Mouse (Mus musculus) hindbrain, embryonic 14.5 days (tissue): ENCODE data around the gene Gm21750. TPM values are rescaled to one million over a fixed set of nuclear protein-coding genes. Genes with fewer than 3 reads are reported as not detected.

Experiments used
- ATAC-seq: fragments of 200-750 bp; cut with Nextera tagmentation; 2 replicates; pipeline ENCODE4 v1.8.0; 2017; ENCODE audit warnings: moderate number of reproducible peaks, mild to moderate bottlenecking, moderate TSS enrichment, moderate library complexity; ENCODE audit not compliant: low FRiP score
- DNase-seq: peaks from one replicate; pipeline ENCODE4 v3.0.0-alpha.2; 2015; ENCODE audit warnings: low spot score
- H3K27ac ChIP-seq: fragments of 300-500 bp; sonication (generic); 2 replicates; pipeline ENCODE4 v1.5.1; 2014; ENCODE audit warnings: mild to moderate bottlenecking, moderate library complexity
- H3K27me3 ChIP-seq: fragments of 300-500 bp; sonication (generic); 2 replicates; pipeline ENCODE4 v1.6.1; 2014; ENCODE audit warnings: mild to moderate bottlenecking, low read length, mixed read lengths; ENCODE audit not compliant: control insufficient read depth, insufficient read depth
- H3K36me3 ChIP-seq: fragments of 300-500 bp; sonication (generic); replicated peaks from 2 replicates; pipeline ENCODE4 v1.6.1; 2014; ENCODE audit not compliant: control insufficient read depth, insufficient read depth
- H3K4me1 ChIP-seq: fragments of 300-500 bp; sonication (generic); replicated peaks from 2 replicates; pipeline ENCODE4 v1.6.1; 2014; ENCODE audit warnings: antibody characterized with exemption, low read length, mixed read lengths; ENCODE audit not compliant: control insufficient read depth, insufficient read depth
- H3K4me2 ChIP-seq: fragments of 300-500 bp; sonication (generic); replicated peaks from 2 replicates; pipeline ENCODE4 v1.6.1; 2014; ENCODE audit warnings: mild to moderate bottlenecking, moderate library complexity
- H3K4me3 ChIP-seq: fragments of 300-500 bp; sonication (generic); replicated peaks from 2 replicates; pipeline ENCODE4 v1.5.1; 2014; ENCODE audit warnings: mild to moderate bottlenecking, low read length
- H3K9ac ChIP-seq: fragments of 300-500 bp; sonication (generic); 2 replicates; pipeline ENCODE4 v1.6.1; 2014
- H3K9me3 ChIP-seq: fragments of 300-500 bp; sonication (generic); 2 replicates; pipeline ENCODE4 v1.6.1; 2016; ENCODE audit warnings: low read length; ENCODE audit not compliant: control insufficient read depth
- WGBS: fragments of 180-500 bp; shearing (Covaris S2); extraction: QIAGEN DNeasy Blood & Tissue Kit; methylation state at CpG from one replicate; pipeline ENCODE4 v1.1.7; 2014; 5-methylcytosine and 5-hydroxymethylcytosine counted together
- polyA plus RNA-seq: library from polyadenylated mRNA; unstranded; fragments of >200 nt; fragmentation: Nextera tagmentation; extraction: Ambion mirVana; gene quantifications from 2 replicates; pipeline ENCODE4 v1.2.1, GENCODE M21; 2014

Gm21750 gene
- polyA plus RNA-seq, 1 experiment from 2014 or later: not detected

GRCm38 (mm10) chr14:73650179-73650578 lies 10.8 kb upstream of the Gm21750 start:
- DNase-seq: no peak
- Histone ChIP-seq H3K4me1 (no peaks in the 10 kb centered on the region), H3K36me3 (no peaks in the 10 kb centered on the region), H3K27ac (no peak overlapping the region), H3K9me3 (no peaks in the 10 kb centered on the region), H3K27me3 (no peaks in the 10 kb centered on the region), H3K4me2 (no peak overlapping the region), H3K9ac (no peak overlapping the region), H3K4me3 (no peak overlapping the region)
- no peak for ATAC-seq
- WGBS: 88% methylated on average over 4 of the region's 4 CpGs

GRCm38 (mm10) chr14:73670091-73670490 lies 9.1 kb downstream of the Gm21750 start:
- WGBS: 76% methylated on average over 2 of the region's 2 CpGs

GRCm38 (mm10) chr14:73687726-73688125 lies 26.7 kb downstream of the Gm21750 start:
- no peak overlapping the region for H3K4me2 ChIP-seq
- WGBS: 80% methylated on average over 4 of the region's 4 CpGs

More at GRCm38 (mm10) chr14:73670091-73670490, 9.1 kb downstream of the Gm21750 start:
- DNase-seq (no peak), ATAC-seq (no peak)
- Histone ChIP-seq H3K27ac (no peak overlapping the region), H3K9ac (no peak overlapping the region), H3K27me3 (no peaks in the 10 kb centered on the region), H3K4me1 (no peaks in the 10 kb centered on the region), H3K9me3 (no peaks in the 10 kb centered on the region), H3K36me3 (no peaks in the 10 kb centered on the region), H3K4me3 (no peak overlapping the region), H3K4me2 (no peak overlapping the region)

GRCm38 (mm10) chr14:73688427-73688826 lies 27.4 kb downstream of the Gm21750 start:
- H3K9me3 ChIP-seq: peaks cover 11% of the 10 kb centered on the region
- ATAC-seq: no peak
- no peaks in the 10 kb centered on the region for H3K4me1 ChIP-seq
- no peak overlapping the region for H3K9ac ChIP-seq
- DNase-seq: no peak
- H3K4me2 ChIP-seq: no peak overlapping the region
- no peaks in the 10 kb centered on the region for H3K36me3 ChIP-seq
- WGBS: 83% methylated on average over 2 of the region's 2 CpGs
- H3K27me3 ChIP-seq: no peaks in the 10 kb centered on the region
- H3K27ac ChIP-seq: no peak overlapping the region
- H3K4me3 ChIP-seq: no peak overlapping the region

More at GRCm38 (mm10) chr14:73687726-73688125, 26.7 kb downstream of the Gm21750 start:
- Histone ChIP-seq H3K36me3 (no peaks in the 10 kb centered on the region), H3K4me3 (no peak overlapping the region), H3K9me3 (peaks cover 11% of the 10 kb centered on the region), H3K27me3 (no peaks in the 10 kb centered on the region), H3K4me1 (no peaks in the 10 kb centered on the region), H3K9ac (no peak overlapping the region), H3K27ac (no peak overlapping the region)
- no peak for ATAC-seq
- no peak for DNase-seq

- no peaks in the 10 kb centered on the region for H3K36me3 ChIP-seq
- no peak overlapping the region for H3K9ac ChIP-seq
- no peak overlapping the region for H3K4me2 ChIP-seq
- no peak overlapping the region for H3K4me3 ChIP-seq
- DNase-seq (peak; percentile 61), ATAC-seq (no peak)
- no peaks in the 10 kb centered on the region for H3K27me3 ChIP-seq
- no peaks in the 10 kb centered on the region for H3K4me1 ChIP-seq
- 68% methylated on average over 1 of the region's 1 CpGs for whole genome bisulfite sequencing
- no peak overlapping the region for H3K27ac ChIP-seq
- H3K9me3 ChIP-seq: no peaks in the 10 kb centered on the region
These were observed 39.2 kb downstream of the Gm21750 start for GRCm38 (mm10) chr14:73700256-73700655.

GRCm38 (mm10) chr14:73709412-73710110 lies 48.5 kb downstream of the Gm21750 start:
- H3K36me3 ChIP-seq: no peaks in the 10 kb centered on the region
- ATAC-seq (no peak), DNase-seq (no peak)
- peaks cover 9% of the 10 kb centered on the region; the same call in 1 of the 2 replicates for H3K9me3 ChIP-seq
- H3K9ac ChIP-seq: no peak overlapping the region
- H3K27ac ChIP-seq: no peak overlapping the region
- no peaks in the 10 kb centered on the region for H3K4me1 ChIP-seq
- H3K4me3 ChIP-seq: no peak overlapping the region
- H3K4me2 ChIP-seq: no peak overlapping the region
- 95% methylated on average over 9 of the region's 9 CpGs for whole genome bisulfite sequencing
- no peaks in the 10 kb centered on the region for H3K27me3 ChIP-seq

Other genes with a start within 250 kb of the Gm21750 start
- 63.9 and 67.8 TPM in 2 replicates for gene Med4, start 151.2 kb upstream of the Gm21750 start, polyA plus RNA-seq
- gene Sucla2, start 135.9 kb upstream of the Gm21750 start, polyA plus RNA-seq: 139 and 145 TPM in 2 replicates
- gene Nudt15, start 113.0 kb upstream of the Gm21750 start, polyA plus RNA-seq: 10.3 and 11.2 TPM in 2 replicates